In genomic region chr17:4735185-4735584, GRCm38 (mm10) we compare ENCODE assay signal across 10 mouse cellular contexts.
DNase-seq lines count a peak whose midpoint lies in the region; ATAC-seq and TF ChIP-seq lines count a peak whose summit lies in the region.
"Had no signal": no experiment of that assay in that cellular context is flagged by ENCODE, and none has a peak within 500 bp of the region (broad histone marks: within the 10 kb centered on the region; RNA-seq: fewer than 3 reads in every experiment).

No protein-coding gene starts in this region.

- no peak overlapping the region for H3K9ac ChIP-seq in intestine, embryonic 14.5 days (ENCODE audit: low read length)
- no peak overlapping the region for H3K9ac ChIP-seq in intestine, postnatal 0 days (ENCODE audit: low read depth, low read length)
- no peak overlapping the region for H3K9ac ChIP-seq in intestine, embryonic 15.5 days
- H3K9ac ChIP-seq in stomach, embryonic 15.5 days, result no peak overlapping the region
- no peak overlapping the region for H3K9ac ChIP-seq in forebrain, embryonic 13.5 days
- H3K9ac ChIP-seq in midbrain, embryonic 13.5 days (replicated peaks), result no peak overlapping the region

- peaks cover 3% of the 10 kb centered on the region; the same call in 1 of the 2 replicates for H3K4me1 ChIP-seq in intestine, embryonic 14.5 days (replicated peaks; ENCODE audit: control insufficient read depth, insufficient read depth, low read length)
- no peaks in the 10 kb centered on the region for H3K4me1 ChIP-seq in intestine, postnatal 0 days (replicated peaks; ENCODE audit: control insufficient read depth, insufficient read depth, low read length)
- 0 out of 2 replicates have a peak, but pooled peaks cover 6% of the 10 kb centered on the region for H3K4me1 ChIP-seq in intestine, embryonic 15.5 days (replicated peaks)
- peaks cover 13% of the 10 kb centered on the region; the same call in 1 of the 2 replicates for H3K4me1 ChIP-seq in stomach, embryonic 15.5 days
- peaks cover 11% of the 10 kb centered on the region for H3K4me1 ChIP-seq in forebrain, embryonic 13.5 days
- peaks cover 6% of the 10 kb centered on the region for H3K4me1 ChIP-seq in midbrain, embryonic 13.5 days (replicated peaks)

- H3K27ac ChIP-seq in intestine, embryonic 14.5 days (ENCODE audit: low read depth), result peak overlapping the region; percentile 60; the same call in 1 of the 2 replicates
- no peak overlapping the region; the same call in 1 of the 2 replicates for H3K27ac ChIP-seq in intestine, postnatal 0 days (ENCODE audit: low read depth, low read length)
- peak overlapping the region; percentile 46; the same call in 1 of the 2 replicates for H3K27ac ChIP-seq in intestine, embryonic 15.5 days
- H3K27ac ChIP-seq in stomach, embryonic 15.5 days, result peak overlapping the region; percentile 86
- no peak overlapping the region for H3K27ac ChIP-seq in forebrain, embryonic 13.5 days
- H3K27ac ChIP-seq in midbrain, embryonic 13.5 days, result no peak overlapping the region

- H3K27me3 ChIP-seq in intestine, embryonic 14.5 days (replicated peaks; ENCODE audit: control insufficient read depth, insufficient read depth, low read length), result no peaks in the 10 kb centered on the region
- no peaks in the 10 kb centered on the region for H3K27me3 ChIP-seq in intestine, postnatal 0 days (replicated peaks; ENCODE audit: control insufficient read depth, insufficient read depth, low read length)
- H3K27me3 ChIP-seq in intestine, embryonic 15.5 days (replicated peaks), result no peaks in the 10 kb centered on the region
- H3K27me3 ChIP-seq in stomach, embryonic 15.5 days (replicated peaks), result no peaks in the 10 kb centered on the region
- H3K27me3 ChIP-seq in forebrain, embryonic 13.5 days, result no peaks in the 10 kb centered on the region
- H3K27me3 ChIP-seq in midbrain, embryonic 13.5 days, result no peaks in the 10 kb centered on the region

- no peak overlapping the region for H3K4me3 ChIP-seq in intestine, embryonic 14.5 days (ENCODE audit: low read depth, low read length)
- H3K4me3 ChIP-seq in intestine, postnatal 0 days (ENCODE audit: low read depth, low read length), result no peak overlapping the region
- H3K4me3 ChIP-seq in intestine, embryonic 15.5 days (replicated peaks), result no peak overlapping the region
- H3K4me3 ChIP-seq in stomach, embryonic 15.5 days (replicated peaks), result no peak overlapping the region
- H3K4me3 ChIP-seq in forebrain, embryonic 13.5 days, result no peak overlapping the region
- H3K4me3 ChIP-seq in midbrain, embryonic 13.5 days (replicated peaks), result no peak overlapping the region
- H3K4me3 ChIP-seq: erythroblast, embryonic 14.5 days had no signal

- peak; percentile 52 for DNase-seq in intestine, embryonic 14.5 days (ENCODE audit: low spot score)
- DNase-seq in lung, adult 18-20 months, result peak; percentile 31 to 40
- no peak for DNase-seq in adrenal gland, adult 2 months
- DNase-seq: cerebellum, adult 11 months had no signal

- no peaks in the 10 kb centered on the region for H3K9me3 ChIP-seq in intestine, embryonic 14.5 days (ENCODE audit: control insufficient read depth, low read length)
- no peaks in the 10 kb centered on the region for H3K9me3 ChIP-seq in intestine, postnatal 0 days (ENCODE audit: control insufficient read depth)
- no peaks in the 10 kb centered on the region for H3K9me3 ChIP-seq in intestine, embryonic 15.5 days
- H3K9me3 ChIP-seq in stomach, embryonic 15.5 days, result no peaks in the 10 kb centered on the region
- H3K9me3 ChIP-seq in forebrain, embryonic 13.5 days (replicated peaks), result no peaks in the 10 kb centered on the region
- H3K9me3 ChIP-seq in midbrain, embryonic 13.5 days, result no peaks in the 10 kb centered on the region

- H3K4me2 ChIP-seq in intestine, embryonic 14.5 days (ENCODE audit: low read length), result no peak overlapping the region
- H3K4me2 ChIP-seq in intestine, postnatal 0 days (replicated peaks; ENCODE audit: low read depth), result no peak overlapping the region
- no peak overlapping the region for H3K4me2 ChIP-seq in intestine, embryonic 15.5 days (replicated peaks)
- H3K4me2 ChIP-seq in stomach, embryonic 15.5 days, result no peak overlapping the region
- H3K4me2 ChIP-seq in forebrain, embryonic 13.5 days, result no peak overlapping the region
- no peak overlapping the region for H3K4me2 ChIP-seq in midbrain, embryonic 13.5 days (replicated peaks)

- no peaks in the 10 kb centered on the region for H3K36me3 ChIP-seq in intestine, embryonic 14.5 days (ENCODE audit: control insufficient read depth, insufficient read depth, low read length)
- H3K36me3 ChIP-seq in intestine, postnatal 0 days (ENCODE audit: control insufficient read depth, insufficient read depth), result no peaks in the 10 kb centered on the region
- H3K36me3 ChIP-seq in intestine, embryonic 15.5 days, result no peaks in the 10 kb centered on the region
- H3K36me3 ChIP-seq in stomach, embryonic 15.5 days, result no peaks in the 10 kb centered on the region
- no peaks in the 10 kb centered on the region for H3K36me3 ChIP-seq in forebrain, embryonic 13.5 days (ENCODE audit: poor library complexity, severe bottlenecking)
- no peaks in the 10 kb centered on the region for H3K36me3 ChIP-seq in midbrain, embryonic 13.5 days

- no peak for ATAC-seq in intestine, embryonic 14.5 days (replicated peaks; ENCODE audit: low FRiP score, low TSS enrichment, low read depth)
- no peak for ATAC-seq in intestine, postnatal 0 days
- peak; percentile 78 for ATAC-seq in intestine, embryonic 15.5 days
- ATAC-seq in stomach, embryonic 15.5 days (ENCODE audit: insufficient read depth, low FRiP score, low read depth), result peak; percentile 75; the same call in 1 of the 2 replicates
- ATAC-seq in forebrain, embryonic 13.5 days, result no peak
- ATAC-seq in midbrain, embryonic 13.5 days, result no peak

- no peak for TF ChIP-seq CTCF in intestine, postnatal 0 days (IDR thresholded peaks at IDR 0.05; ENCODE audit: low read depth)

- WGBS in intestine, embryonic 14.5 days, result 35% methylated on average over 1 of the region's 1 CpGs
- WGBS in intestine, postnatal 0 days, result 33% methylated on average over 1 of the region's 1 CpGs
- 54% methylated on average over 1 of the region's 1 CpGs for WGBS in intestine, embryonic 15.5 days
- 32% methylated on average over 1 of the region's 1 CpGs for WGBS in stomach, embryonic 15.5 days
- 79% methylated on average over 1 of the region's 1 CpGs for WGBS in forebrain, embryonic 13.5 days
- 76% methylated on average over 1 of the region's 1 CpGs for WGBS in midbrain, embryonic 13.5 days

Comparison
In these comparisons a context has a peak if more than half of its experiments do, and no peak if none do; other contexts are left out.
1. ATAC-seq: peak in intestine, embryonic 15.5 days (single experiment) and stomach, embryonic 15.5 days (single experiment); none in intestine, embryonic 14.5 days (single experiment), intestine, postnatal 0 days (single experiment), forebrain, embryonic 13.5 days (single experiment) and midbrain, embryonic 13.5 days (single experiment).
2. H3K27ac ChIP-seq: peak in intestine, embryonic 14.5 days (single experiment), intestine, embryonic 15.5 days (single experiment) and stomach, embryonic 15.5 days (single experiment); none in intestine, postnatal 0 days (single experiment), forebrain, embryonic 13.5 days (single experiment) and midbrain, embryonic 13.5 days (single experiment).